Mouse (Mus musculus): Measurements from ENCODE around the gene Ccdc189. TPM values are rescaled to one million over a fixed set of nuclear protein-coding genes. Genes with fewer than 3 reads are reported as not detected.
A peak's percentile ranks its signal among the peaks of the same experiment; 100 is the strongest.

Ccdc189 gene
- polyA plus RNA-seq, 1 experiment from 2014 or later, result 3.0 TPM

GRCm38 (mm10) chr7:127617962-127618361 lies 29.6 kb upstream of the Ccdc189 start:
- Histone ChIP-seq H3K27me3 (replicated peaks; ENCODE audit: control insufficient read depth, insufficient read depth, low read length) (no peaks in the 10 kb centered on the region), H3K4me2 (replicated peaks; ENCODE audit: low read depth) (no peak overlapping the region), H3K9me3 (ENCODE audit: control insufficient read depth) (no peaks in the 10 kb centered on the region), H3K36me3 (ENCODE audit: control insufficient read depth, insufficient read depth) (no peaks in the 10 kb centered on the region), H3K27ac (ENCODE audit: low read depth, low read length) (no peak overlapping the region), H3K4me3 (ENCODE audit: low read depth, low read length) (no peak overlapping the region), H3K9ac (ENCODE audit: low read depth, low read length) (no peak overlapping the region), H3K4me1 (replicated peaks; ENCODE audit: control insufficient read depth, insufficient read depth, low read length) (no peaks in the 10 kb centered on the region)
- no peak for TF ChIP-seq CTCF (IDR thresholded peaks at IDR 0.05; ENCODE audit: low read depth)
- 74% methylated on average over 2 of the region's 2 CpGs for WGBS
- ATAC-seq, result no peak

DNA sequence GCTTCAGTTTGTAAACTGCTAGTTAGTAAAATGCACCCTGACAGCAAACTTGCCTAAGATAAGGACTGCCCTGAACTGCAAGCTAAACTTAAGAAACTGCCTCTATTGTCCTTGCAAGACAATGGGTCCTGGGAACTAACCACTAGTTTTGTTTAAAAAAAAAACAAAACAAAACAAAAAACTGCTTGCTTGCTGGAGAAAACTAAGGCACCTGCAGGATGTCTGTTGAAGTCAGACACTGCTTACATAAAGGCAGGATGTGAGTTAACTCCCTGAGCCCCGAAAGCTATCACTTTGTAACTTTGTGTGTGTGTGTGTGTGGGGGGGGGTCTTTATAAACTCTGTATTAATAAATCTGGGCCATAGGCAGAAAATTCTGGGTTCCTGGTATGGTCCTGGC lies 28.5 kb upstream of the Ccdc189 start:
- Histone ChIP-seq H3K27me3 (replicated peaks; ENCODE audit: control insufficient read depth, insufficient read depth, low read length) (no peaks in the 10 kb centered on the region), H3K4me3 (ENCODE audit: low read depth, low read length) (no peak overlapping the region), H3K9me3 (ENCODE audit: control insufficient read depth) (no peaks in the 10 kb centered on the region), H3K27ac (ENCODE audit: low read depth, low read length) (no peak overlapping the region), H3K4me1 (replicated peaks; ENCODE audit: control insufficient read depth, insufficient read depth, low read length) (no peaks in the 10 kb centered on the region), H3K4me2 (replicated peaks; ENCODE audit: low read depth) (no peak overlapping the region), H3K9ac (ENCODE audit: low read depth, low read length) (no peak overlapping the region), H3K36me3 (ENCODE audit: control insufficient read depth, insufficient read depth) (peaks cover 6% of the 10 kb centered on the region)
- 65% methylated on average over 1 of the region's 1 CpGs for WGBS
- no peak for TF ChIP-seq CTCF (IDR thresholded peaks at IDR 0.05; ENCODE audit: low read depth)
- no peak for ATAC-seq

DNA sequence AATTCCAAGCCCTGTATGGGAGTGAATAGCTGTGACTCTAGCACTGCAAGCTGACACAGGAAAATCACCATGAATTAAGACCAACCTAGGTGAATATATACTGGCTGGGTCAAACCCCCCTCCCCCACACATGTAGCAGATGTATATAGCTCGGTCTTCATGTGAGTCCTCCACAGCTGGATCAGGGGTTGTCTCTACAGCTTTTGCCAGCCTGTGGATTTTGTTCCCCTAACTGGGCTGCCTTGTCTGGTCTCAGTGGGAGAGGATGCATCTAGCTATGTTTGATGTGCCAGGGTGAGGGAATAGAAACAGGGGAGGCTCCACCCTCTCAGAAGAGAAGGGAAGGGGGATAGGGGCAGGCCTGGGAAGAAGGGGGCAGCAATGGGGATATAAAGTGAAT lies 27.9 kb upstream of the Ccdc189 start:
- ATAC-seq, result 0 out of 2 replicates have a peak, but pooled peaks have one; percentile 1
- Histone ChIP-seq H3K27me3 (replicated peaks; ENCODE audit: control insufficient read depth, insufficient read depth, low read length) (no peaks in the 10 kb centered on the region), H3K4me1 (replicated peaks; ENCODE audit: control insufficient read depth, insufficient read depth, low read length) (no peaks in the 10 kb centered on the region), H3K9me3 (ENCODE audit: control insufficient read depth) (no peaks in the 10 kb centered on the region), H3K27ac (ENCODE audit: low read depth, low read length) (no peak overlapping the region), H3K9ac (ENCODE audit: low read depth, low read length) (no peak overlapping the region), H3K4me3 (ENCODE audit: low read depth, low read length) (no peak overlapping the region), H3K4me2 (replicated peaks; ENCODE audit: low read depth) (no peak overlapping the region), H3K36me3 (ENCODE audit: control insufficient read depth, insufficient read depth) (peaks cover 12% of the 10 kb centered on the region)
- 50% methylated on average over 1 of the region's 1 CpGs for WGBS
- TF ChIP-seq CTCF (IDR thresholded peaks at IDR 0.05; ENCODE audit: low read depth), result no peak

DNA sequence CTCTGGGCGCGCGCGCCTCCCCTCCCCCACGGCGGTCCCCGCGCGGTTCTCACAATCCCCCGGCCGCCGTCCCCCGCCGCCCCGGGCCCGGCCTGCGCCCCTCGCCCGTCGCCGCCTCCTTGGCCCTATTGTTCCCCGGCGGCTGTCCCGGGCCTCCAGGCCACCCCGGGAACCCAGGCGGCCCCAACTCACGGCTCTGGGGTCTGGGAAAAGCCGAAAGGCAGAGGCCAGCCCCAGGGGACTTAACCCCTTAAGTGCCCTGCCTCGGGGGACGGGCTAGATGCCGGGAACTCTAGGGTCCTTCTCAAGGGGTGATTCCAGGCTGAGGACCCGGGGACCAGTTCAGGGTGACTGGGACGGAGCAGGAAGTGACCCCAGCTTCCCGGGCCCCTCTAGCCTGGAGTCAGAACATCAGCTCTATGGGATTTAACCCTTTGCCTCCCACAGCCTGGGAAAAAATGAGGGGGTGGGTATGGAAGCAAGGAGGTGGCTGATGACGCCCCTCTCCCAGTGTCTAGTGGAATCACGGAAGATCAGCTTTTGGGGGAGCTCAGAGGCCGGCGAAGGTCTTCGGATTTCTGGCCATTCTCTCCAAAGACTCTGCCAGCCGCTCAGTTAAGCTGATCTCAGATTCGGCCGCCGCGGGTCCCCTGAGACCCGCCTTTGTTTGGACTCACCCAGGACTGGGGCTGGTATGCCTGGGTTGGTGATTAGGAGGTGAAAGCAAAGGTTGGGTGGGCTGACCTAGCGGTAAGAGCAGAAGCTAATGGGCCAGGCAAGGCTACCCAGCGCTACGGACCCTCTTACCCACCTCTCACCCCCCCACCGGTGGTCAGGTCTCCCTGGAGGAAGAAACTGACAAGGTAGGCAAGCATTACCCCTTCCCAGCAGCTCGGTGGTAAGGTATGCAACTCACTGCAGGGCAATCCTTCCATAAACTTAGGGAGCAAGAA lies 26.8 kb upstream of the Ccdc189 start, which contains the start of gene Zfp629:
TSS of gene Zfp629 (minus strand) at position 907 of the 953 bp plus-strand sequence.
- Histone ChIP-seq H3K4me1 (replicated peaks; ENCODE audit: control insufficient read depth, insufficient read depth, low read length) (no peaks in the 10 kb centered on the region), H3K27me3 (replicated peaks; ENCODE audit: control insufficient read depth, insufficient read depth, low read length) (no peaks in the 10 kb centered on the region), H3K27ac (ENCODE audit: low read depth, low read length) (peak within 1 kb of the TSS; percentile 85), H3K9ac (ENCODE audit: low read depth, low read length) (peak within 1 kb of the TSS; percentile 94), H3K4me2 (replicated peaks; ENCODE audit: low read depth) (peak within 1 kb of the TSS; percentile 90), H3K4me3 (ENCODE audit: low read depth, low read length) (peak within 1 kb of the TSS; percentile 99), H3K9me3 (ENCODE audit: control insufficient read depth) (no peaks in the 10 kb centered on the region), H3K36me3 (ENCODE audit: control insufficient read depth, insufficient read depth) (peaks cover 23% of the 10 kb centered on the region)
- no peak for TF ChIP-seq CTCF (IDR thresholded peaks at IDR 0.05; ENCODE audit: low read depth)
- 1% methylated on average over 44 of the region's 50 CpGs for WGBS
- peak; percentile 76 for ATAC-seq

DNA sequence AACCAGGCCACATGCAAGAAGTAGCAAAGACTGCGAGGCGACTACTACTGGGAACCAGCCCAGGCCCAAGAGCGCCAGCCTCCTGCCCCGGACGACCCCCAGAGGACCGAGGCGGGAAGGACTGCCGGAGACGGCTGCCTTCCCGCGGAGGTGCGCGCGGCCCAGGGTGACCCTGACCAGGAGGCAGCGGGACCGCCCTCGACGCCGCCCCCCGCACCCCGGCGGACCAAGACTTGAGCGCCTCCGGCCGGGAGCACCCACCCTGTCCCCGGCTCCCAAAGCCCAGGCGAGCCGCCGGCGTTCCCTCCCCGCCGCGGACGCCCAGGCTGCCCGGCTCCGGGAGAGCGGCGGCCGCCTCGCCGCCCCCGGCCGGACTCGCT lies 26.1 kb upstream of the Ccdc189 start:
- Histone ChIP-seq H3K36me3 (ENCODE audit: control insufficient read depth, insufficient read depth) (peaks cover 28% of the 10 kb centered on the region), H3K4me3 (ENCODE audit: low read depth, low read length) (peak overlapping the region; percentile 99), H3K27me3 (replicated peaks; ENCODE audit: control insufficient read depth, insufficient read depth, low read length) (no peaks in the 10 kb centered on the region), H3K9ac (ENCODE audit: low read depth, low read length) (peak overlapping the region; percentile 94), H3K4me2 (replicated peaks; ENCODE audit: low read depth) (peak overlapping the region; percentile 90), H3K27ac (ENCODE audit: low read depth, low read length) (peak overlapping the region; percentile 85), H3K9me3 (ENCODE audit: control insufficient read depth) (no peaks in the 10 kb centered on the region), H3K4me1 (replicated peaks; ENCODE audit: control insufficient read depth, insufficient read depth, low read length) (no peaks in the 10 kb centered on the region)
- under 1% methylated on average over 30 of the region's 44 CpGs for WGBS
- ATAC-seq, result peak; percentile 57
- TF ChIP-seq CTCF (IDR thresholded peaks at IDR 0.05; ENCODE audit: low read depth), result no peak

GRCm38 (mm10) chr7:127614091-127614490 lies 25.7 kb upstream of the Ccdc189 start:
- Histone ChIP-seq H3K4me3 (ENCODE audit: low read depth, low read length) (peak overlapping the region; percentile 99), H3K4me2 (replicated peaks; ENCODE audit: low read depth) (peak overlapping the region; percentile 90), H3K27ac (ENCODE audit: low read depth, low read length) (peak overlapping the region; percentile 85; the same call in 1 of the 2 replicates), H3K4me1 (replicated peaks; ENCODE audit: control insufficient read depth, insufficient read depth, low read length) (no peaks in the 10 kb centered on the region), H3K9me3 (ENCODE audit: control insufficient read depth) (no peaks in the 10 kb centered on the region), H3K9ac (ENCODE audit: low read depth, low read length) (peak overlapping the region; percentile 94), H3K27me3 (replicated peaks; ENCODE audit: control insufficient read depth, insufficient read depth, low read length) (no peaks in the 10 kb centered on the region), H3K36me3 (ENCODE audit: control insufficient read depth, insufficient read depth) (peaks cover 32% of the 10 kb centered on the region)
- no peak for TF ChIP-seq CTCF (IDR thresholded peaks at IDR 0.05; ENCODE audit: low read depth)
- WGBS, result 18% methylated on average over 8 of the region's 8 CpGs
- ATAC-seq, result peak; percentile 15; the same call in 1 of the 2 replicates

Data from intestine, postnatal 0 days (tissue).